Mouse (Mus musculus) cerebellum, adult 2 months (tissue): ENCODE data around the gene Tmppe.

Source experiments
- CTCF ChIP-seq: fragments of 200-500 bp; IDR thresholded peaks from 2 replicates; pipeline ENCODE4 v1.5.1; 2011; ENCODE audit warnings: low read depth, mild to moderate bottlenecking, control low read depth, low read length, moderate library complexity, borderline replicate concordance; ENCODE audit not compliant: insufficient read depth
- POLR2A ChIP-seq: fragments of 200-500 bp; IDR thresholded peaks from 2 replicates; pipeline ENCODE4 v1.6.1; 2011; ENCODE audit warnings: low read length, control low read depth, borderline replicate concordance; ENCODE audit not compliant: insufficient read depth

DNA sequence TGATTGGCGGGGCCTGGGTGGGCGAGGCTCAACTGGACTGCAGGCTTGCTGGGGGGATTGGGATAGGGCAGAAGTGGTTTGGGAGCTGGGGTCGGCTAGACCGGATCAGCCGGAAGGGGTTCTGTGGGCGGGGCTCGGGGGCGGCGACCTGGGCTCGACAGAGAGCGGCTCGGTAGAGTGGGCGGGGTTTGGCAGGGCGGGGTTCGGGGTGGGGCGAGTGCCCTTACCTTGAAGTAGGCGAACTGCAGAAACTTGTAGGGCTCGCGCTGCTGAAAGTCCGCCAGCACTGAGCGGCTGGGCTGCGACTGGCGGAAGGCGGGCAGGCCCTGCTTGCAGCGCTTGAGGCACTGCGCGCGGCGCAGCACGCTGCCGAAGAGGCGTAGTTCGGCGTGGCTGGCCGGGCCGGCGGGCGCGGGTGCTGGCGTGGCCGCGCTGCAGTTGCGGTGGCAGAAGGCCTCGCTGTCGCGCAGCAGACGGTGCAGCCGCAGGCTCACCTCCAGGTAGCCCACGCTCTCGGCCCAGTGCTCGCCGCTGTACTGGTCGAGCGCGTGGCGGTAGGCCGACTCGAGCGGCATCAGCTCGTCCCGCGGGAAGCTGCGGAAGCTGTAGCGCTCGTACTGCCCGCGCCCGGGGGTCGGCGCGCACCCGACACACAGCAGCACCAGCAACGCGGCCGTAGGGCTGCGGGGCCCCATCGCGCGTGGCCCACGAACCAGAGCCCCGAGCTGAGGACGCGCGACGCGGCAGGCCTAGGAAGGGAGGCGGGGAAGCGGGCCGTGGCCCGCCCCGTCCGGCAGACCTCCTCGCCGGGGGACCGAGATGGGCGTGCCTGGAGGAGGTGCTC lies 10.8 kb upstream of the Tmppe start, which contains the start of gene Crtap:
- TF ChIP-seq CTCF (no peak), POLR2A (no peak)
